Mouse (Mus musculus) c-Kit-negative CD71-positive TER-119-positive erythroid progenitor cells, embryonic 14.5 days (primary cell): ENCODE measurements around the gene Speg.

Source experiments
- DNase-seq: peaks from one replicate; pipeline ENCODE4 v3.0.0-alpha.2; 2013; ENCODE audit warnings: low read depth, low spot score

Gene Speg

GRCm38 (mm10) chr1:75365510-75366137 is 9.5 kb upstream of the Speg start:
- DNase-seq, result no peak

DNA sequence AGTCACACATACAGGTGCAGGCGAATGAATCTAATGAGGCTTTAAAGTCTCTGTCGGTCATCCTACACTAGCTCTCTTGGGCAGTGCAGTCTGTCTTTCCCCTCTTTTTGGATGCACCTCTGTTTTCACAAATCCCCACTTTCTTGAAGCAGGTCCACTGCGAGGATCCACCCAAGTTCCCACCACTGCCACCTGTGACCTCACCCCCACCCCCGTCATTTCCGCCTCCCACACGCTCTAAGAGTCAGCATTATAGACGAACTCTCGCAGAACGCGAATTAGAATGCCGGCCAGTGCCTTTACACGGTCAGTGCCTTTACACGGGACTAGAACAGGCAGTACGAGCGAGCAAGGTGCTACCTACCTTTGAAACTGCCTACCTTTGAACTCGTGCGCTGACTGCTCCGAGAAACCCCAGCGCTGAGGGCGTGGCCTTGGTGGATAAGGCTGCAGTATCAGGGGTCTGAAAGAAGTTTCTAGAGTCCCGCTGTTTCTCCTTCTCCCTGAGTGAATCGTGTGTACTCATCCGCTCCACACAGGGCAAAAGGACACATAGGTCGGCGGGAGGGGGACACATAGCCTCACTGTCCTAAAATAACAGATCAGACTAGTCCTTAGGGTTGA is 5.6 kb upstream of the Speg start:
- DNase-seq, result no peak

- no peak for DNase-seq
These were observed 5.0 kb upstream of the Speg start for GRCm38 (mm10) chr1:75369984-75370660.

- DNase-seq, result no peak
These were observed 3.6 kb upstream of the Speg start for GRCm38 (mm10) chr1:75371317-75372095.

- DNase-seq, result no peak
These were observed 2.6 kb upstream of the Speg start for GRCm38 (mm10) chr1:75372450-75372849.

GRCm38 (mm10) chr1:75373276-75373675 is 1.8 kb upstream of the Speg start:
- no peak for DNase-seq

DNA sequence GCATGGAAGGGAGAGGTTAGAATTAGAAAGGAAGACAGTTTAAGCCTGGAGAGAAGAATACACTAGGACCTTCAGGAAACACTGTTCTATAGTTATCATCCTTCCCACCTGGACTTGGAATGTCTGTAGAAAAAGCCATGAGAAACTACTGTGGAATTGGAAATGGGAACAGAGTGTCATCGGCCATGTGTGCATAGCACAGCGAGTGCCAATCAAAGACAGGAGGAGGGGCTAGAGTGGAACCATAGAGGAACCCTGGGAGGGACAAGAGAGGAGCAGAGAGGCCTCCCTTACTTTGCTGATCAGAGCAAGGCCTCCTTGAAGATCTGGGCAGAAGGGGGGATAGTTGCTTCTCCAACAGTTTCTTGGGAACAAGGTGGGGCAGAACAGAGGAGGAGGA is 4.1 kb downstream of the Speg start:
- no peak for DNase-seq

DNA sequence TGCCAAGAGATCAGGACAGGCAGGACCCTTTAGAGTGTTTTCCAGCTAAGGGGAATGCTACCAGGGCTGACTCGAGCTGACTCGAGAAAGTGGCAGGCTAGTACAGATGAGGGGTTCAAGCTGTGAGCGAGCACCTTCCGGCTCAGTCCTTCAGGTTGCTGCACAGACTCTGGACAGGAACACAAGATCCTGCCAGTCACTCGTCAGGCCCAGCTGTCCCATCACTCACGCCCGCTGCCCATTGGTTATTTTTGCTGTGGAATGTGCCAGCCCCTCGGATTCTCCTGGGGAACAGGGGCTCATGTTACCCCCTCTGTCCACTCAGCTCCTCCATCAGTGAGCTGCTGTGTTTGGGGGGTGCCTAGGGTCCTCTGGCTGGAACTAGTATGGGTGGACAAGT is 4.8 kb downstream of the Speg start:
- no peak for DNase-seq

DNA sequence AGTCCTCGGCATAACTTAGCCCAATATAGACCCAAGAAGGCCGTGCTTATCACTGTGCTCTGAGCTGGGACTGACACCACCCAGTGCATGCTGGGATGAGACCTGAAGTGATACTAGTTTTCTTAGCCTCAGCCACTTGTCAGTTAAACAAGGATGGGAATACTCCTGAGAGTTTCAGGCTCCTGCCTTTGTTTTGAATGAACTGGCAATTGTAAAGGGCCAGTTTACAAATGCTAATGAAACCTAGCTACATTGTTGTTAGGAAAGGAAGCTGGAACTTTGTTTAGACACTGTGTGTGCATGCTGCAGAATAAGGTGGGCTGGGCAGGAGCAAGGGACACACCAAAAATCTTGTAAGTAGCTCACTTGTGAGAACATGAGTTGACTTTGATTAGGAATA is 5.9 kb downstream of the Speg start:
- DNase-seq, result no peak

- no peak for DNase-seq
These were observed 6.6 kb downstream of the Speg start for GRCm38 (mm10) chr1:75381482-75382355.

- no peak for DNase-seq
These were observed 7.4 kb downstream of the Speg start for GRCm38 (mm10) chr1:75382356-75383071.

GRCm38 (mm10) chr1:75384470-75385141 is 9.5 kb downstream of the Speg start:
- DNase-seq, result no peak

DNA sequence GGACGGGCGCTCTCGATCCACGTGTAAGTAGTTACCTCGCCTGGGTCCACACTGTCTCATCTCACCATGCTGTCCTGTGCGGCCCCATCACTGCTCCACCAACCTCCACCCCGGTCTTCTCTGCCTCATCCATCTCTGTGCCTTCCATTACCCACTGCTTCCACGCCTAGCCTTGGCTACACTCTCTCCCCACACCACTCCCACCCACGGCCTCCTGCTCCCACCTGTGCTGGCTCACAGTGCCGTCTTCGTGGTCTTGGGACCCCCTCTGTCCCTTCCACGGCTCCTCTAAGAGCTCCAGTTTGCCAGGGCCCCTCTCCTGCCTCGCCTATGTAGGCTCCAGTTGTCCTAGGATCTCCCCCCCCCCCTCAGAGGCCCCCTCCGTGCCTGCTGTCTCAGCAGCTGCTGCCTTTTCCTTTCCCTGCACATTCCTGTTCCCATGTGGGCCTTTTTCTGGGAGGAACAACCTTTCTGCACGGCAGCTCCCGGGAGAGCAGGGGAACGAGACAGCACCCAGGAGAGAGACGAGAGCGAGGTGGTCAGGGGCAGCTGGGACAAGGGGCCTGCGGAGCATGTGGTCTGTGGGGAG is 10.1 kb downstream of the Speg start:
- no peak for DNase-seq

DNA sequence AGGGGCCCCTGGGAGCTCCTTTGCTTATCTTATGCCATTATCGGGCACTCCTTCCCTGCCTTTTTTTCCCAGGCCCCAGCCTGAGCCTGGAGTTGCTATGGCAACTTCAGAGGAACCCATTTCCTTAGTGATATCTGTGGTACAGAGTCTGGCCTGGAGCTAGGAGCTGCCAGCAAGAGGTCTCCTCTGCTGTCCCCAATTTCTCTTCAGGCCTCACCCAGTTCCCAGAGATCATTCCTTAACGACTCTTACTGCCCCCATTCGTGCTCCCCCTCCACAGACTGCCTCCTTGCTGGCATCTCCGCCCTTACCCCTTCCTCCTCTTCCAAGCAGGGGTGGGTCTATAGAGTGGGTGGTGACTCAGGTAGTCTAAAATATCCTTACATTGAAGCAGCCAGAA is 11.1 kb downstream of the Speg start:
- no peak for DNase-seq

- DNase-seq, result no peak
These were observed 12.4 kb downstream of the Speg start for GRCm38 (mm10) chr1:75387469-75387928.

DNA sequence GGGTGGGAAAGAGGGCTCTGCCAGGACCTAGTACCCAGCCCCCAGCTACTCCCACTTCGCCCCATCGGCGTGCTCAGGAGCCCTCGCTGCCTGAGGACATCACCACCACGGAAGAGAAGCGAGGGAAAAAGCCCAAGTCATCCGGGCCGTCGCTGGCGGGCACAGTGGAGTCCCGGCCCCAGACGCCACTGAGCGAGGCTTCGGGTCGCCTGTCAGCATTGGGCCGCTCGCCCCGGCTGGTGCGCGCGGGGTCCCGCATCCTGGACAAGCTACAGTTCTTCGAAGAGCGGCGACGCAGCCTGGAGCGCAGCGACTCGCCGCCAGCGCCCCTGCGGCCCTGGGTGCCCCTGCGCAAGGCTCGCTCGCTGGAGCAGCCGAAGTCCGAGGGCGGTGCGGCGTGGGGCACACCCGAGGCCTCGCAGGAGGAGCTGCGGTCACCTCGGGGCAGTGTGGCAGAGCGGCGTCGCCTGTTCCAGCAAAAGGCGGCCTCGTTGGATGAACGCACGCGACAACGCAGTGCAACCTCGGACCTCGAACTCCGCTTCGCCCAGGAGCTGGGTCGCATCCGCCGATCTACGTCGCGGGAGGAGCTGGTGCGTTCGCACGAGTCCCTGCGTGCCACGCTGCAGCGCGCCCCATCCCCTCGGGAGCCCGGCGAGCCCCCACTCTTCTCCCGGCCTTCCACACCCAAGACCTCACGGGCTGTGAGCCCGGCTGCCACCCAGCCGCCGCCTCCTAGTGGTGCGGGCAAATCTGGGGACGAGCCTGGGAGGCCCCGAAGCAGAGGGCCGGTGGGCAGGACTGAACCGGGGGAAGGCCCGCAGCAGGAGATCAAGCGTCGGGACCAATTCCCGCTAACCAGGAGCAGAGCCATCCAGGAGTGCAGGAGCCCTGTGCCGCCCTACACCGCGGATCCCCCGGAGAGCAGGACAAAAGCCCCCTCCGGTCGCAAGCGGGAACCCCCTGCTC is 13.1 kb downstream of the Speg start:
- no peak for DNase-seq

GRCm38 (mm10) chr1:75388898-75389515 is 13.9 kb downstream of the Speg start:
- DNase-seq, result no peak

GRCm38 (mm10) chr1:75393139-75393538 is 18.0 kb downstream of the Speg start:
- DNase-seq, result no peak
